Mouse (Mus musculus) erythroblast, embryonic 14.5 days (primary cell): Measurements from ENCODE around the gene Art1. TPM values are rescaled to one million over a fixed set of nuclear protein-coding genes. Genes with fewer than 3 reads are reported as not detected.

Source experiments
- H3K27me3 ChIP-seq: 2 replicates; pipeline ENCODE4 v1.6.1; 2012; ENCODE audit warnings: inconsistent platforms; ENCODE audit not compliant: control insufficient read depth
- H3K36me3 ChIP-seq: 2 replicates; pipeline ENCODE4 v1.6.1; 2012; ENCODE audit warnings: mild to moderate bottlenecking, inconsistent platforms; ENCODE audit not compliant: control insufficient read depth
- H3K4me1 ChIP-seq: 2 replicates; pipeline ENCODE4 v1.6.1; 2012; ENCODE audit warnings: inconsistent platforms; ENCODE audit not compliant: control insufficient read depth
- H3K4me3 ChIP-seq: replicated peaks from 2 replicates; pipeline ENCODE3; 2012; ENCODE audit warnings: moderate library complexity, mild to moderate bottlenecking, inconsistent platforms
- H3K9me3 ChIP-seq: 2 replicates; pipeline ENCODE4 v1.6.1; 2012; ENCODE audit warnings: low read length, inconsistent platforms, mixed read lengths; ENCODE audit not compliant: control insufficient read depth
- GATA1 ChIP-seq: IDR thresholded peaks from 2 replicates; pipeline ENCODE4 v1.6.1; 2012; ENCODE audit warnings: low read length, inconsistent platforms, mixed read lengths
- TAL1 ChIP-seq: IDR thresholded peaks from 3 replicates; pipeline ENCODE4 v1.6.1; 2012; ENCODE audit warnings: low read length, inconsistent platforms, mixed read lengths
- polyA plus RNA-seq: library from polyadenylated mRNA; stranded (reverse); fragments of >175 nt; gene quantifications from 2 replicates; pipeline ENCODE4 v1.2.3, GENCODE M21; 2012

Art1 gene
- not detected in 2 replicates for polyA plus RNA-seq

DNA sequence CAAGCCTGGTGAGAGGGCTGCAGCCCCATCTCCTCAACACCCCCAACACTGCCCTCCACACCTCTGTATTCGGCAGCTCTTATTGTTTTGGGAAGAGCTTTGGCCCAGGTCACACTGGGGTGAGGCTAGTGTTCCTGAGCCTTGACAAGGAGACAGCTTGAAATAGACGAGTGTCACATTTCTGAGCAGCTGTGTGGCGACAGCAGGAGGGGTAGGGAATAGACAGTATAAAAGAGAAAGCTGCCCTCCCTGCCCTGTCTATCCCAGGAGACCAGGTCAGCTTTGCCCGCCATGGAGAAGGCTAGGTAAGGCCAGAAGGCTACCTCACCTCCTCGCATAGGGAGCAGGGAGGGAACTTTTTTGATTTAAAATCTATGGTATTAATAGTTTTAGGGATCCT, at the start of gene Art1:
Gene Art1, plus strand, starts transcription at position 257 of the 400 bp plus-strand sequence.
- Histone ChIP-seq H3K9me3 (no peaks in the 10 kb centered on the region), H3K27me3 (peaks cover 26% of the 10 kb centered on the region)
- TF ChIP-seq GATA1 (no peak), TAL1 (no peak)

GRCm38 (mm10) chr7:102061353-102061752, 40.2 kb upstream of the Art1 start:
- H3K4me3 ChIP-seq = no peak overlapping the region
- no peaks in the 10 kb centered on the region for H3K27me3 ChIP-seq
- peaks cover 38% of the 10 kb centered on the region for H3K4me1 ChIP-seq
- H3K36me3 ChIP-seq = peaks cover 34% of the 10 kb centered on the region
- H3K9me3 ChIP-seq = no peaks in the 10 kb centered on the region
- TF ChIP-seq TAL1 (no peak), GATA1 (no peak)

More for the DNA sequence above, at the start of gene Art1:
- H3K4me3 ChIP-seq = no peak within 1 kb of the TSS
- H3K36me3 ChIP-seq = no peaks in the 10 kb centered on the region
- peaks cover 41% of the 10 kb centered on the region for H3K4me1 ChIP-seq

- TF ChIP-seq TAL1 = no peak
- TF ChIP-seq GATA1 = no peak
- Histone ChIP-seq H3K36me3 (peaks cover 30% of the 10 kb centered on the region), H3K9me3 (no peaks in the 10 kb centered on the region), H3K27me3 (no peaks in the 10 kb centered on the region), H3K4me1 (peaks cover 44% of the 10 kb centered on the region), H3K4me3 (no peak overlapping the region)
Measured at GRCm38 (mm10) chr7:102062203-102062602, 39.3 kb upstream of the Art1 start.

- Histone ChIP-seq H3K4me1 (peaks cover 52% of the 10 kb centered on the region), H3K9me3 (no peaks in the 10 kb centered on the region), H3K27me3 (no peaks in the 10 kb centered on the region), H3K4me3 (peak overlapping the region; percentile 86), H3K36me3 (peaks cover 28% of the 10 kb centered on the region)
- TF ChIP-seq TAL1 (no peak), GATA1 (no peak)
Measured at GRCm38 (mm10) chr7:102063891-102064290, 37.7 kb upstream of the Art1 start.

GRCm38 (mm10) chr7:102064655-102065045, 36.9 kb upstream of the Art1 start:
- no peak for TF ChIP-seq TAL1
- no peak for TF ChIP-seq GATA1
- peak overlapping the region; percentile 86 for H3K4me3 ChIP-seq
- no peaks in the 10 kb centered on the region for H3K9me3 ChIP-seq
- peaks cover 52% of the 10 kb centered on the region for H3K4me1 ChIP-seq
- peaks cover 26% of the 10 kb centered on the region for H3K36me3 ChIP-seq
- H3K27me3 ChIP-seq = no peaks in the 10 kb centered on the region

DNA sequence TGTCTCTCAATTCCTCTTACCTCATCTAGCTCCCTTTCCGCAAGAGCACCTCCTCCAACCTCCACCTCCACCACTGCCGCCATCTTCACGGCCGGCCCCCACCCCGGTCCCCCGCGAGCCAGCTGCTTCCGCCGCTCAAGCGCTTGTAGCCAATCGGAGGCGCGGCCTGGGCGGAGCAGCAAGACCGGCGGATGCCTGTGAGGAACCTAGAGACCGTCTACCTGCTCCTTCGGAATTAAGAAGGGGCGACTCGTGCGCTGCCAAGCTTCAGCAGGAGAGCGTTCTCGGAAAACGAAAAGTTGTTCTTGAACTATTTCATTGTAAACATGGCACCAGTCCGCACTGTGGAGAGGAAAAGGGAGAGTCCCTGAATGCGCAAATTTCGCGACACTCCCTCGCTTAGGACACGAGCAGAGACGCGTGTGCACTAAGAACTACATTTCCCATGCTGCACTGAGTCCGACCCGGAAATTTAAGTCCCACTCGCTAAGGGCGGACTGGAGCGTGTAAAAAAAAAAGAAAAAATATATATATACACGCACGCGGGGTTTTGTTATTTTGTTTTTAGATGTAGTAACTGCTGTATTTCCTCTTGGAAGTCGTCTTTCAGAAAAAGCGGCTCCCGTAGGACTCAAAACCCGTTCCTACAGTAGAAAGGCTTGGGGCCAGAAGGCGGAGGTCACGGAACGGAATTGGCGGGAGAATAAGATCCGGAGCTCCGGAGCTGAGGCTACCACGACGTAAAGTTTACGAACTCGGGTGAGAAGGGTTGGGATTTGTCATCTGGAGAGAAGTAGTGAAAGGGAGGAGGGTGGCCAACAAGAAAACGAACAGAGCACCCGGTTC, 36.3 kb upstream of the Art1 start, which contains the start of the genes Rnf121, Xndc1 and Xntrpc:
Gene Rnf121, minus strand, starts transcription at position 424 of the 846 bp plus-strand sequence.
Gene Xndc1, plus strand, starts transcription at position 466 of the 846 bp plus-strand sequence.
Gene Xntrpc, plus strand, starts transcription at position 668 of the 846 bp plus-strand sequence.
- Histone ChIP-seq H3K4me1 (peaks cover 52% of the 10 kb centered on the region), H3K9me3 (no peaks in the 10 kb centered on the region), H3K4me3 (peak within 1 kb of the TSS; percentile 86), H3K36me3 (peaks cover 27% of the 10 kb centered on the region), H3K27me3 (no peaks in the 10 kb centered on the region)
- TF ChIP-seq GATA1 = no peak
- no peak for TF ChIP-seq TAL1

DNA sequence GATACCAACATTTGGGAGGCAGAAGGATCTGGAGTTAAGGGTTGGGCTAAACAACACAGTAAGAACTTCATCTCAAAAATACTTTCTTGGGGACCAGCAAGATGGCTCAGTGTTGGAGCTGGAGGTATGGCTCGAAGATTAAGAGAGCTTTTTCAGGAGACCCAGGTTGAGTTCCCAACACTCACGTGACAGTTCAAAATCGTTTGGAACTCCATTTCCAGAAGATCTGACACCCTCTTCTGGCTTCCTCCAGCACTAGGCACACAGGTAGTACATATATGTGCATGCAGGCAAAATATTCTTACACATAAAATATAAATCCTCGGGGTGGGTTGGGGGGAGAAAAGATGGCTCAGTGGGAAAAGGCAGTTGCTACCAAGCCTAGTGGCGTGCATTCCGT, 35.2 kb upstream of the Art1 start:
- Histone ChIP-seq H3K9me3 (no peaks in the 10 kb centered on the region), H3K36me3 (peaks cover 37% of the 10 kb centered on the region), H3K4me3 (peak overlapping the region; percentile 86), H3K4me1 (peaks cover 47% of the 10 kb centered on the region), H3K27me3 (no peaks in the 10 kb centered on the region)
- TF ChIP-seq TAL1 = no peak
- no peak for TF ChIP-seq GATA1

DNA sequence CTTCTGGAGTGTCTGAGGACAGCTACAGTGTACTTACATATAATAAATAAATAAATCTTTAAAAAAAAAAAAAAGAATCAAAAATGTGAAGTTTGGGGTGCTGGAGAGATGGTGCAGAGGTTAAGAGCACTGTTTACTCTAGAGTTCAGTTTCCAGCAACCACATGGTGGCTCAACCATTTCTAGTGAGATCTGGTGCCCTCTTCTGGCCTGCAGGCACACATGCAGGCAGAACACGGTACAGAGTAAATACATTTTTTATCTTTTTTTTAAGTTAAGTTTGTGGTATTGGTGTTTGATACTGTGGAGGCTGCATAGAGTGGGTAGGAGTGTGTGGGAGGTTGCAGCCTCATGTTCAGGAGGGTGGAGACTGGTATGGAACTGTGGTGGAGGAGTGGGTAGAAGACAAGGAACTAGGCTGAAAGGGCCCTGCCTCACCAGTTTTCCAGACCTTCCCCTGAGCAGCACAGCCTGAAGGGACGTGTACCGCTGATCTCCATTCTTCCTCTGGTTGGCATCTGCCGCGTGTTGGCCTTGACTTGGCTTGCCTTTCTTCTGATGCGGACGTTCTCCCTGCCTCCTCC, 24.7 kb upstream of the Art1 start:
- no peak for TF ChIP-seq TAL1
- no peak for TF ChIP-seq GATA1
- Histone ChIP-seq H3K36me3 (peaks cover 96% of the 10 kb centered on the region), H3K27me3 (no peaks in the 10 kb centered on the region), H3K4me3 (no peak overlapping the region), H3K9me3 (no peaks in the 10 kb centered on the region), H3K4me1 (no peaks in the 10 kb centered on the region)

DNA sequence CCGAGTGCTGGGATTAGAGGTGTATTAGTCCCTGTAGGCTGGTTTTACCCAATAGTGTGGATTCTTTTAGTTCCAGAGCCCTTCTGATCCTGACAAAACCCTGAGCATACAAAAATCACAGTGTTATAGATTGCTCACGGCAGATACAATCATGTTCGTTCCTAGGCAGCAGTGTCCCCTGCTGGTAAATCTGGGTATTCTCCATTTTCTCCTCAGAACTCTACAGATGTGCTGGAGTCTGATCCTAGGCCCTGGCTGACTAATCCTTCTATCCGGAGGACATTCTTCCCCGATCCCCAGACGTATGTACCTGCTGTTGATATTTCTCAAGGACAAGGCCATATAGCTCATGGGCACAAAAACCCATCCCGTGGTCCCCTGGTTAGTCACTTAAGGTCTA, 23.0 kb upstream of the Art1 start:
- no peaks in the 10 kb centered on the region for H3K4me1 ChIP-seq
- no peak overlapping the region for H3K4me3 ChIP-seq
- H3K27me3 ChIP-seq = no peaks in the 10 kb centered on the region
- no peaks in the 10 kb centered on the region for H3K9me3 ChIP-seq
- no peak for TF ChIP-seq TAL1
- TF ChIP-seq GATA1 = no peak
- peaks cover 96% of the 10 kb centered on the region for H3K36me3 ChIP-seq
